Mouse (Mus musculus): ENCODE measurements around the gene 4930432M17Rik. TPM values are rescaled to one million over a fixed set of nuclear protein-coding genes. Genes with fewer than 3 reads are reported as not detected.

Gene 4930432M17Rik
- total RNA-seq, 2 experiments from 2014 or later = not detected

DNA sequence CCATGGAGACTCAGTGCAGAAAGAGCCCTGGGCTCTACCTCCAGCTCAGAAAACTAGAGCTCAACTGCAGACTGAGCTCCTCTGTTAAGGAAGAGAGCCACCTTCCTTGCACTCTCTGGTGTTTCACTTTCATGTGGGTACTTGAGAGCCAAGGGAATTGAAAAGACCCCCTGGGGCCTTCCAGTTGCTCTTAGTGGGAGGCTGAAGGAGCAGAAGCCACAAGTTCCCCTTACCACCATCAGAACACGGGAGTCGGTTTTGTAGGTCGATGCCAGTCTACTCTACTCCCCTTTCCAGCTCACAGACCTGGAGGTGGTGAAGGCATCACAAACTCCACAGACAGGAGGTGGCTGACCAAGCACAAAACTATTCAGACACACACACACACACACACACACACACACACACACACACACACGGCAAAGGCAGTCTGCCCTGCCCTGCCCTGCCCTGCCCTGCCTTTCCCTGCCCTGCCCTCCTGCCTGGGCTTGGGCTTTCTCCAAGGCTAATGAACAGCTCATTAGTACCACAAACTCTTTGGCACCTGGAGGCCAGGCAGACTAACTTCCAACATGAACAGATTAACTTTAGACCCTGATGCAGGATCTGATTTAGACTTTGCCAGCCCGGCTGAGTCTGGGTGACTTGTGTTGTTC lies 1.7 kb downstream of the 4930432M17Rik start:
- DNase-seq = no peak

DNA sequence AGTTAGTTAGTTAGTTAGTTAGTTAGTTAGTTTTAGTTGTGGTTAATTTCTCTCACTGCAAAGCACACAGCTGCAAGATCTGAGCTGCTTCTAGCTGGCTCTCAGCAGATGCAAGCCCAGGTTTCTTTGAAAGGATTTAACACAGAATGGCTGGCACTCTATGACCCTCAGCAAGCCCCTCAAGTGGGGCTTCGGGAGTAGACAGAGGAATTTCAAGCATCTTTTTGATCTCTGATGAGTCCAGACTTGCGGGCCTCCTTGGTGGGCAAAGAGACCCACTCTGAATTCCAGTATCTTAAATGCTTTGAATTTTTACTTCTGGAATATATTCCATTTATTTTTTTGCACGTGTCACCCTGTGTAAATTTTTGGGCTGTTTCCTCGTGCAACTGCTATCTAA lies 8.4 kb downstream of the 4930432M17Rik start:
- no peak for DNase-seq

DNA sequence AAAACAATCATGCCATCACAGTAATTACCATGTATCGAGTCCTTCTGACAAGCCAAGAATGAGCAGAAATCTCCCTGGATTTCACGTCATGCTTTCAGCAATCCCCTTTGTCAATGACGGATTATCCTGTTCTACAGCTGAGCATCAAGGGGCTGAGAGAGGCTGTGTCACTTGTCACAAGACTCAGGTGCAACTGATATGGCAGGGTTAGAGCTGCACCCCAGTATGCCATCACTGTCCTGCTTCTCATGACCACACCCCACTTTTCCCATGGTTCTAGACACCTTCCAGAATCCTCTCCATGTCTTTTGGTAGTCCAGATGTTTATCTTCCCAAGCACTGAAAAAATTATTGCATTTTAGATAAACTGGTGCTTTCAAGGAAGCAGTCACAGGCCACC lies 8.9 kb downstream of the 4930432M17Rik start:
- DNase-seq = no peak

DNA sequence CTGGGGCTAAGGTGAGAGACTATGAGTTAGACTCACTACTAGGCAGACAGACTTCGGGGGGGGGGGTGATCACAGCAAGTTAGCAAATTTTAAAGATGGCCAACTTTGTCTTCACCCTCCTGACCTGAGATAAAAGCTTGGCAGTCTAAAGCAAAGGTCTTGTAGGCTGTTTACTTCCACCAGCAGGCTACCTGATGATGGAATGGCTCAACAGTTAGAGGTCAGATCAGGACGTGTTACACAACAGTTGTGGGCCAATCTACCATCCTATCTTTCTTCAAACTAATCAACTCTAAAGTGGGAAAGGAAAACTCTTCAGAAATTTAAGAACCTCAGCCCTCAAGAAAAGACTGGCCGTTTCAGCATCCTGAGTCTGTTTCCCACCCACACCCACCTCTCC lies 9.6 kb downstream of the 4930432M17Rik start:
- no peak for DNase-seq

DNA sequence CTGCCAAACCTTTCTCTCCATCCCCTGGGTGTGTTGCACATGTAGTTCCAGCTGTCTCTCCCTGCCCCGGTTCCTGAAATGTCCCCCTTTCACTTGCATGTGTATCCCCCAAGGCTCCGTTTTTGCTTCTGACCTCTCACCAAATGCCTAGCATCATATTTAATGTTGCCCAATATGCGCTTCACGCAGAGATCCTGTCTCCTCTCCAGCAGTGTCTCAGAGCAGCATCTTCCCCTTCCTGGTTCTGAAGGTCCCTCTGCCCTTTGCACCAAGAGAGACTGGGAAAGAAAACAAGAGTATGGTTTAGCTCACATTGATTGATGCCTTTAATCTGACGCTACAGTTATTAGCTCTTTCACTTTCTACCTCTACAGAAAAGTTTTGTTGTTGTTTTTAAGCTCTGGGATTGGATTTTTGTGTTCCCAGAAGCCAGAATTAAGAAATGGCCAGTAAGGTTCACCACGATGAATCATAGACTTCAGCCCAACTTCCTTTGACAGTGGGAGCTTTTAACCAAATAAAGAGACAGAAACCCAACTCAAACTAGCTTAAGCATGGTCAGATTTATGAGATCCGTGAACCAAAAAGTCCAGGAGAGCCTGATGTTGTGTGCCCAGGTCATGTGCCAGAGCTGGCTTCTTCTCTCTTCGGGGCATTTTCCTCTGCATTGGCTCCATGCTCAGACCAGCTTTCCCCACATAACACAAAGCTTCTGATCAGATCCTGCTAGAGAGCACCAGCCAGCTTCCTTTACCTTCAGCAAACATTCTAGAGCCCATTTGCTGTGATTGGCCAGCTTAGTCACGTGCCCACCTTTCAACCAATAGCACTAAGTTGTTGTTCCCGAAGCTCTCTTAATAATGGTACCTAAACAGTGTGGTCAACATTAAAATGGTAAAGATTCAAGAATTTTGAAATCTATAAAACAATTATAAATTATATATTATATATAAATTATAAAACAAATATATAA lies 12.2 kb downstream of the 4930432M17Rik start:
- DNase-seq = no peak

DNA sequence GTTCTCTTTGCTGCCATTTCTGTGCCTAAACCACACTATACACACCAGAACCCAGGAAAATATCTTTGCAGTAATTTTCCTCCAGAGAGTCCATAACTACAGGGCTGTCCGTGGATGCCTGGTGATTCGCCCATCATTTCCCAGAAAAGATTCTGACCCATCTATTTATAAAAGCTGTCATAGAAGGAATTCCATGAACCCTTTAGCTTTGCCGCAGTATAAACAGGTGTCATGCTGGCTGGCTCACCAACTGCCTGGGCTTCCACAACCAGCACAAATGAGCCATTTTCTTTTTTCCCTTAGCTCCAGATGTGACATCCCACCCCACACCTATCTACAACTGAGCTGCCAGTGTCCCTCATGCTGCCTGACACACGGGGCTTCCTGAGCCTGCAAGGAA lies 14.0 kb downstream of the 4930432M17Rik start:
- DNase-seq = no peak

DNA sequence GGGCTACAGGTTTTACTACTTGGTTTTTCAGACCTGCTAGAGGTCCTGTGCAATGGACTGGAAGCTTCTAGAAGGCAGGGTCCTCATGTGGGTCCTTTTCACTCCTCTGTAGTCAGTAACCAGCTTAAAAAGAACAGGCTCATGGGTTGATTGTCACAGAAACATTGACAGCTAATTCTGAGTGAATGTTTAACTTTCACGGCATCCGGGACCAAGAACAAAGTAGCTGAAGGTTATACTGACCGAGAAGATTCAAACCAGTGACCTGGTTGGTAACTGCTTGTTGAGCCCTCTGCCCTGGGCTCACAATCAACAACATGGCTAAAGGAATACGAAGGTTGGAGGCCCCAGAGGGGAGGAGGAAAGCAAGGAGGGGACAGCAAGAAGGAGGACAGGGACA lies 14.4 kb downstream of the 4930432M17Rik start:
- no peak for DNase-seq

DNA sequence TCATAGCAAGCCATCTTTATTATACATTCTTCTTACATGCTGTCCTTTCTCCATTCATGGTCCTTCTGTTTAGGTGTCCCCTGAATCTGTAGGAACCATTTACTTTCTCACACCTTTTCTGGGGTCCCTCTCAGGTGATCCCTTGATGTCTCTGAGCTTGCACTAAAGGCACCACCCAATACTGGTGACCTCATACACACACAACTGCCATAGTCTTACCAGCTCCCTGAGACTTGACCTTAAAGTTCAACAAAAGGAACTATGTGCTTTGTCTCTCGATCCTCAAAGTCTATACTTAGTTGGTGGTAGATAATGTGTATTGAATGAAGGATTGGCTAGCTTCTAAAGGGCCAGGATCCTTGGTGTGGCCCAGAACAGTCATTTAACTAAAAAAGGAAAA lies 15.4 kb downstream of the 4930432M17Rik start:
- no peak for DNase-seq

DNA sequence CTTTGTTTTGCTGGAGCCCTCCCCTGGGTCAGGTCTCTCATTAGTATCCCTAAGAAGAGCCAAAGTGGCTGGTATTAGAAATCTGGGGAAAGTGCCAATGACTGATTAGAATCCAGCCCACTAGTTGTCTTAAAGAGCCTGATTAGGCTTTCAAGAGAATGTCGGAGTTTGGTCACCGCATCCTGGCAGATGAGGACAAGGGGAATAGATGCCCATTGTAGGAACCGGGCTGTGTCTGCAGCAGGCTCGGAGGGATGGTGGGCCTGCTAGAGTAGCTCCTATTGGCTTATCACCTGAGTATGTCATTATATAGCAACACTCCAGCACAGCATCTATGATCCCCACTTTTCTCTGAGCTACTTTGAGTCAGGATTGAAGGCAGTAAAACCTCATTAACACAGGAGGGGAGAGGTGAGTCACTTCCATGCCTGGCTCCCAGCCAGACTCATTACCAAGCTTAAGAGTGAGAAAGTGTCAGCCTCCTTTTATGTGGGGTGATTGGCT lies 15.9 kb downstream of the 4930432M17Rik start:
- DNase-seq = no peak

DNA sequence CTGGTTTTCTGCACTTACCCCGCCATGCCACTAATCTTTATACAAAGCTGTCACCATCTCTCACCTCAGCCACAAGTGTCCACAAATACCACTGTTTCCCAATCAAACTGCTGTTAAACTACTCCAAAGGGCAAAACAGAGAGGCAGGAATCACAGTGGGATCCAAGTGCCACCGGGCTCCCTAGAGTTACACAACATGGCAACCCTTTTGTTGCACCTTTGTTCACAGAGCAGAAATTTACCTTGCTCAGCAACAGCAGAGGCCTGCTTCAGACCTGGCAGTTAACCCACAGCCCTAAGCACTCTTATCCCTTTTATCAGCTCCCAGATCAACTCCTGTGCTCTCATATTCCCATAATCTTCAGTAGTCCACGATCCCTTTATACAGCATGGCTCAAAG lies 17.2 kb downstream of the 4930432M17Rik start:
- no peak for DNase-seq

DNA sequence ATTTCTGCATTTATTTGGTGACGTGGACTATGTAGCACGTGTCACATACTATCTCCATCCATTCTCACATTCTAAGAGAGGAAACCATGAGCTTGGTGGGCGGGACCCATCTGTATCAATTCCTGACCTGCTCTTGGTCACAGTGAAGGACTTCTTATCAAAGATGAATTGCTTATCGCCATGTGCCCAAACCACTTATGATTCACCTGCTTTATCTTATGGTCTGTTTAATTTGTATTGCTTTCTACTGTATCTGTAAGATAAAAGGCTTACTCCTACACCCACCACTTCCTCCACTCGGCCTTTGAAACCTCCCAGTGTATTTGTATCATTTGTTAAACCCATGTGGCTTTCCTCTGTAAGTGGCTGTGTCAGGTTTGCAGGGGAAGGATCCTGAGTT lies 18.5 kb downstream of the 4930432M17Rik start:
- DNase-seq = no peak

DNA sequence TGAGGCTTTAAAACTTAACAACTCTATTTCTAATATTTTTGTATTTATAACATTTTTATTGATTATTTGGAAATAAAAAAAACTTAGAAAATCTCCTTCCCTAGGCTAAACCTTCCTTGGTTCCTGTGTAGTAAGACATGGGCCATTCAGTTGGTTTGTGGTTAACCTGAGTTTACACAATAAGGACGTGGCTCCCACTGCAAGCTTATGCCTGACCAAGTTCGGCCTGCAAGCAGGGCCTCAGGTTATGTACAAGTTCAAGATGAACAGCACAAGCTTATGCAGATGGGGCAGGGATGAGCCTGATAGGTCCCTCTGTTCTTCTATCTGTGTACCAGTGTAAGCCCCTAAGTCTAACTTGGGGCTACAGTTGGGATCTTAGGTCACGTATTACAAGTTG lies 19.1 kb downstream of the 4930432M17Rik start:
- DNase-seq = no peak

DNA sequence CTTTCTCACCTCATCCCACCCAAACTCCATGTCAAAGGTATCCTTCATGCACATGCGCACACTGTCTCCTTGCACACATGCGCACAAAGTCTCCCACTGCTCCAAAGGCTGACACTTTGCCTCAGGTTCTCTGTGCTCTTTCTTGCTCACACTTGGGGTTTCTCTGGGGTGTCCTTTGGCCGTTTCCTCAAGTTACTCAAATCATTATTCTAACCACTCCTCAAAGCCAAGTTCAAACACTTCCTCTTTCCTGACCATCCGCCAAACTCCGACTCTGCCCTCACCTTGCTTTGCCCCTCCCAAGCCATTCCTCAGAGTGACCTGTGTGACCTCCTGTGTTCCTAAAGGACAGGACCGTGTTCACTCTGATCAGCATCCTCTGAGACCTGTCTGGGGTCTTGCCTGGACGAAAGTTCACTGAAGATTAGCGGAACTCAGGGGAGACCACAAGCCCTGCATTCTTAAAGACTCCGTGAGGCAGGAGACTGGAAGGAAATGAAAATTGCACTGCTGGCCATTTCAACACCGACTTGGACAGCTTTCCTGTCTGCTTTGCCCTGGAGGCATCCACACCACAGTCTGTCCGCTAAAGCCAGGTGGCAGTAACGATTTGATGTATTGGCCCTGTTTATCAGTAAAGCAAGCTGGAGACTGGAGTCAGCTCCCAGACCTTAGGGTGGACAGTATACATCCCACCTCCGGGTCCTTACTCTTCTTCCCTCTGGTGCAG lies 22.6 kb downstream of the 4930432M17Rik start:
- DNase-seq = no peak

DNA sequence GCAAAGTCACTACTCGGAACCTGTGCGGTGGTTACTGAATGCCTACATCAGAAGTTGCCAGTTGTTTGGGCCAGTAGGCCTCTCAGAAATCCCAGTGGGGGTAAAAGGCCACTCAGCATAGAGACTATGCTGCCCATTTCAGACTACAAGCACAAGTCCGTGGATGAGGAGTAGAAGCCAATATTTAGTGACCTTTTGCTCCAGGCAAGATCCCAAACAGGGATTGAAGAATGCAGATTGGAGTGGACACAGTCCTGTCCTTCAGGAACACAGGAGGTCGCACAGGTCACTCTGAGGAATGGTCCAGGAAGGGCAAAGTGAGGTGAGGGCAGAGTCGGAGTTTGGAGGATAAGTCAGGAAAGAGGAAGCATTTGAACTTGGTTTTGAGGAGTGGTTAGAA lies 23.2 kb downstream of the 4930432M17Rik start:
- no peak for DNase-seq

DNA sequence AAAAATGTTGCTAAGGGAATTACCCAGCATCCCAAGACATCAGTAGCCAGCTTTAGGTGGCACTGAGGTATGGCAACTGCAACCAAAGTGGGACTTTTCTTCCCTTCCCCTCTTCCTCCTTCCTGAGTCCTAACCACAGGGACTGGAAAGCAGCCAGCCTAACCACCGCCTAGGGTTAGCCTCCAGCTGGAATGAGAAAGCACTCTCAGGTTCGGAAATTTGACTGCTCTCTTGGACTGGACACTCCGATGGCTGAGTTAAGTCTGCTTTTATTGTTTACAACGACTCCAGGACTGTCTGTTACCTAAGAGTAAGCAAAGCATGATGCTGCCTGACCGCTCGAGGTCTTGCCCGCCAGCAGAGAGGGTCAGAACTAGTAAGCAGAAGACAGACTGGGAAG lies 26.6 kb downstream of the 4930432M17Rik start:
- peak; percentile 43 for DNase-seq

DNA sequence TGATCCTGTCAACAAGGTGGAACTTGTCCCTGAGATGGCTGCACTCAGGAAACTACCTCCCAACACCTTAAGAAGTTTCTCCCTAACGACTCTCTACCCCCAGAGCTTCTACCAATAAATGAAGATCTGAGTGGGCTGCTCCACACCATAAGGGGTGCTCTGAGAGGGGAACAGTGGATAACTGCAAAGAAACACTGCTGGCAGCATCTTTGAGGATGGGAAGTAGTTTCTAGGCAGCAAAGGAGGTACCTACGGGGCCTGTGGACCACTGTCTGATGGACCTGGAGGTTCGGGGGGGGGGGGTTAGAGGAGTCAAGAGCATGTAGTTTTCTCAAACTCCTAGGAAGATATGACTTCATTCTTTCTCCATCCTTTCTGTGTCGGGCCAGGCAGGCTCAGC lies 28.8 kb downstream of the 4930432M17Rik start:
- no peak for DNase-seq

DNA sequence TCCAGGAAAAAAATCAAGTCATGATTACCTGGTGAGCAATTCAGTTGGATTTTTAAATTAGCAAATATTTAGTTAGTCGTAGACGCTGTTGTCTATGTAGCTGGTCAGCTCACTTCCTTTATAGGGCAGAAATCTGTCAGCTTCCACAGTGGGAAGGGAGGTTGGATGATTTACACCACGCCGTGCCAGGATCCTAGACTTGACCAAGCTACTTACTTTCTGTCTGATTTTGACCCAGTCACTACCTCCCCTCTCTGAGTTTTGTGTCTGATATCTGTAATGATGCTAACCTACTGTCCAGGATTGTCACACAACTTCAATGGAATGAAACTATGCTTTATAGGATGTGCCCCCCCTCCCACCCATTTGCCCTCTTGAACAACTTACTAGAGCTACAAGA lies 29.3 kb downstream of the 4930432M17Rik start:
- no peak for DNase-seq

DNA sequence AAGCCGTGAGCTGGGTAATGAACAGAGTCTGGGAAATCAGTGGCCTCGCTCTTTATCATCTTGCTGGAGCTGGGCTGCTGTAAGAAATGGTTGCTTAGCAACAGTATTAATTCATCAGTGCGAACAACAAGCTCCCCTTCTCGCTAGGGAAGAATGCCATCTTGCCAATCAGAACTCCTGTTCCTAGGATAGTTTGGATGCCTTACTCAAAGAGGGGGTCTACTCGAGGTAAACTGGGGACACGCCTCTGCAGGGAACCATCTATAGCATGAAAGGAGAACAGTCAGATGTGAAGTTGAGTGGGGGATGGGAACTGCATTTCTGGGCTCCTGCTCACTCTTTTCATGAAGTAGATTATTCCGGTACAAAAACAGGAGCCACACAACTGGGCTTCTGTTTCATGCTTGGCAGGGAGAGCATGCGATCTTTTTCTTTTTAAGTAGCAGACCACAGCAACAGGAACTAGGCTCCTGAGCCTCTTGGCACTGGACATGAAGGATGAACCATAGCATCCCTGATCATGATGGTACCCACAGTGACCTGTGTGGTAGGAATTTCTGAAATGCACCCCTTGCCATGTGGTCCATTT lies 29.9 kb downstream of the 4930432M17Rik start:
- no peak for DNase-seq

DNA sequence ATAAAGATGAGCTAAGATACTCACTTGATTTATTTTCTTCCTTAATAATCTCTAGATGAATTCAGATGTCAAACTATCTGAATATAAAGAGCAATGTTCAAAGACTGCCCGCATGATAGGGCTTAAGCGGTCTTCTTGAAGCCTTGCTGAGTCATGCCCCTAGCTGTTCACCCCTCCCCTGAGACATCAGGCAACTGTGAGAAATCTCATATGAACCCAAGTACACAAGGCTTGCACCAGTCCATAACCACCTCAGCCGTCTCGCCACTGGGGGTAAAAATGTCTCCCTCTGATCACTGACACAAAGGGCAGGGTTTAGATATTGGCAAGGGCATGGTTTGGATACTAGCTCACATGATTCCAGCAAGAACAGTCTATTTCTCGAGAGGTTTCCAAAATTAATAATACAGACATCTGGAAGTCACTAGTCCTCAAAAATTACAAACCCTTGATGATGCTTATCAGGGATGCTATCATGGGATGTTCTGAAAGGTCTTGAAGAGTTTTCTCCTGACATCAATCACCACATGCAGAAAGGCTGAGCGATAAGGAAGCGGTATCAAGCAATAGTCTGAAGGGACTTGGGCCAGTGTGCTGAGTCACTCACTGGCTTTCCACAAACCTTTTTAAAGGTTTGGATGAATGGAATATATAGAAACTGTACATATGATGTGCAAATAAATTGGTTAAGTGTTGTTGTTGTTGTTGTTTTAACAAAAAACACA lies 32.8 kb downstream of the 4930432M17Rik start:
- no peak for DNase-seq

DNA sequence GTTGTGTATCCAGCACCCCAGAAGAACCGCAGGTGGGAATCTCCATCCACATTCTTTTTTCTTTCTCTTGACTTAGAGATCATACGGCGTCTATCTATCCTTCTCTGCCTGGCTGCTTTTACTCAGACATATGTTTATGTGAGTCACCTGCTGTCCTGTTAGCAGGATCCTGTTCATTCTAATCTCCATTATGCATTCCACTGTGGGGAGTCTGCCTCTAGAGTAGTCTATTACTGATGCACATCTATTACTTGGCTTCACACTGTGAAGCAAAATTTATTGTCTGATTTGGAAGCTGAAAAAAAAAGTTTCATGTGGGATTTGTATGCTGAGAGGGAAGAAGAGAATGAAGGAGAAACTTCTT lies 33.3 kb downstream of the 4930432M17Rik start:
- no peak for DNase-seq

DNA sequence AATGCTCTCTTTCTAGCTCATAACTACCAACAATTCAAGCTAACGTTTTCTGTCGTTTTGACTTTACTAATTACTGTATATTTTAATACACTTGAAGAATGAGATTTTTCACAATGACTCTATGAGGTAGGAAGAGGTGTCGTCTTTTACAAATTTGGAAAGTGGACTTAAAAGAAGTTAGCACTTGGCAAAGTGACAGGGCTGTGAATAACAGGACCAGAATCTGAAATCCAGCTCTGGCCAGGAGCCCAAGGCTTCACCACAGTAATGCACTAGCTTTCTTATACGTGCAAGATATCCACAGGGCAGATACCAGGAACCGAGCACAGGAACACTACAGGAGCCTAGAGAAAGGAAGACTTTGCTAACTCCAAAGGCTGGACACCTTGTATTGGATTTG lies 35.5 kb downstream of the 4930432M17Rik start:
- DNase-seq = no peak

DNA sequence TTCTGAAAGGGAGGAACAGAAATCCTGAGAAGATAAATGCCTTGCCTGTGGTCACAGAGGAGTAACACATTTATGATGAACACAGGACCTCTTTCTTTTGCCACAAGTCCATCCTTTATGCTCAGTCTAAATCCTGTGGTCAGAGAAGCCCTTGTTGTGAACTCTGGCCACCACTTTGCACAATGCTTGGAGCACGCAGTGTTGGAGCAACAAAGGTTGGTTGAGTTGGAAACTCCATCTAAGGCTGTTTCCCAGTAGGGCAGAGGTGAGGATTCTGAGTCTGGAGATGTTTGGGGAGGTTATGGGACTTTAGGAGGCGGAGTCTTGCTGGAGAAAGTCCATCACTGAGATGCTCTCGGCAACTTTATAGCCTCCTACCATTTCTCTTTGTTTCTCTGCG lies 36.5 kb downstream of the 4930432M17Rik start:
- DNase-seq = no peak

Data from gastrocnemius, postnatal 25 days (tissue).